Mouse (Mus musculus) midbrain, embryonic 14.5 days (tissue): Measurements from ENCODE around the gene Prr22. TPM values are rescaled to one million over a fixed set of nuclear protein-coding genes. Genes with fewer than 3 reads are reported as not detected.

Experiments used
- ATAC-seq: fragments of 200-750 bp; cut with Nextera tagmentation; 2 replicates; pipeline ENCODE4 v1.8.0; 2017; ENCODE audit warnings: moderate number of reproducible peaks, moderate library complexity; ENCODE audit not compliant: low FRiP score, low TSS enrichment
- DNase-seq: peaks from one replicate; pipeline ENCODE4 v3.0.0-alpha.2; 2015
- H3K27ac ChIP-seq: fragments of 300-500 bp; sonication (generic); replicated peaks from 2 replicates; pipeline ENCODE4 v1.5.1; 2014; ENCODE audit warnings: mild to moderate bottlenecking, low read depth, low read length, moderate library complexity
- H3K27me3 ChIP-seq: fragments of 300-500 bp; sonication (generic); 2 replicates; pipeline ENCODE4 v1.6.1; 2014; ENCODE audit warnings: low read length, control low read depth, mixed read lengths; ENCODE audit not compliant: control insufficient read depth, insufficient read depth
- H3K36me3 ChIP-seq: fragments of 300-500 bp; sonication (generic); 2 replicates; pipeline ENCODE4 v1.6.1; 2014; ENCODE audit warnings: low read length, control low read depth; ENCODE audit not compliant: control insufficient read depth, insufficient read depth
- H3K4me1 ChIP-seq: fragments of 300-500 bp; sonication (generic); 2 replicates; pipeline ENCODE4 v1.6.1; 2014; ENCODE audit warnings: mild to moderate bottlenecking, antibody characterized with exemption, low read length, control low read depth; ENCODE audit not compliant: control insufficient read depth, insufficient read depth
- H3K4me2 ChIP-seq: fragments of 300-500 bp; sonication (generic); 2 replicates; pipeline ENCODE4 v1.6.1; 2014; ENCODE audit warnings: mild to moderate bottlenecking, low read length, moderate library complexity
- H3K4me3 ChIP-seq: fragments of 300-500 bp; sonication (generic); replicated peaks from 2 replicates; pipeline ENCODE4 v1.5.1; 2014; ENCODE audit warnings: low read depth, low read length
- H3K9ac ChIP-seq: fragments of 300-500 bp; sonication (generic); replicated peaks from 2 replicates; pipeline ENCODE4 v1.6.1; 2014; ENCODE audit warnings: mild to moderate bottlenecking, low read length, moderate library complexity
- H3K9me3 ChIP-seq: fragments of 300-500 bp; sonication (generic); 2 replicates; pipeline ENCODE4 v1.6.1; 2016; ENCODE audit warnings: low read length, control low read depth, mixed read lengths; ENCODE audit not compliant: control insufficient read depth
- WGBS: fragments of 180-500 bp; shearing (Covaris S2); extraction: QIAGEN DNeasy Blood & Tissue Kit; methylation state at CpG from one replicate; pipeline ENCODE4 v1.1.7; 2014; 5-methylcytosine and 5-hydroxymethylcytosine counted together
- polyA plus RNA-seq: library from polyadenylated mRNA; unstranded; fragments of >200 nt; fragmentation: Nextera tagmentation; extraction: Ambion mirVana; gene quantifications from 2 replicates; pipeline ENCODE4 v1.2.1, GENCODE M21; 2014

Prr22 gene
- polyA plus RNA-seq, 1 experiment from 2014 or later: 0.63 TPM

DNA sequence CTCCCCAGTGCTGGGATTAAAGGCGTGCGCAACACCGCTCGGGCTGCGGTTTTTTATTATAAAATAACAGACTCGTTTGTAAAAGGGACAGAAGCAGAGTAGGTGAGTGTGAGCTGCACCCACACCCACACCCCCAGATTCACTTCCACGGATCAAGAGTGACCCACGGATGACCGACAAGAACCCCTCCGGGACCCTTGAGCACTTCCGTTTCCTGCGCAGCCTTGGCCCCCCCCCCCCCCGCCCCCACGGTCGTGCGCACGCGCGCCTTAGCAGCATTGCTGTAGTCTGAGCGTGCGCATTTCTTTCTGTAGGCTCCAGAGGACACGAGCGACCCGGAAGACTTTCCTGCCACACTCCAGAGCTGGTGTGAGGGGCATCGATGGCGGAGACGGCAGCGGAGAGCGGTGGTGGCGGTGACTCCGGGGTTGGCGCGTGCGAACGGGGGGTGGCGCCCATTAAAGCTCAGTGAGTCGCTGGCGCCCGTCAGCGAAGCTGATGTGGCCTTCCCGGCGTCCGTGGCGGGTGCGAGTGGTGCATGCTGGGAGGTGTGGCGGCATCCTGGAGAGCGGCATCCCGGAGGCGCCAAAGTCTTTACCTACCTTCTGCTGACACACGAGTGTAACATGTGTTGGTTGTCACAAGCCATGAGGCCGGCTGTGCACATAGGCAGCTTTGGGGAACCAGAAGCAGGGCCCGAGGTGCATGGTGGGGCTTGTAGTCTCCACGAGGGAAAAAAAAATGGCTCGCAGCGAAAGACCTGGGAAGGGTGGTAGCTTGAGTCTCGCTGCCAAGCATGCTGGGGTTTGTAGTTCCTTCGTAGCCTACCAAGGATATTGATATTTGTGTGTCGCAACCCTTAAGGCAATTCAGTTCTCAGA lies 5.3 kb upstream of the Prr22 start, which contains the start of gene Dus3l:
Gene Dus3l, plus strand, starts transcription at position 284 of the 881 bp plus-strand sequence.
- DNase-seq (peak; percentile 95), ATAC-seq (peak; percentile 80)
- peaks cover 23% of the 10 kb centered on the region for H3K4me1 ChIP-seq
- H3K36me3 ChIP-seq: peaks cover 33% of the 10 kb centered on the region
- no peaks in the 10 kb centered on the region for H3K27me3 ChIP-seq
- peak within 1 kb of the TSS; percentile 73 for H3K9ac ChIP-seq
- H3K9me3 ChIP-seq: no peaks in the 10 kb centered on the region
- peak within 1 kb of the TSS; percentile 62 for H3K4me2 ChIP-seq
- peak within 1 kb of the TSS; percentile 95 for H3K27ac ChIP-seq
- 2% methylated on average over 58 of the region's 58 CpGs for WGBS
- H3K4me3 ChIP-seq: peak within 1 kb of the TSS; percentile 72

DNA sequence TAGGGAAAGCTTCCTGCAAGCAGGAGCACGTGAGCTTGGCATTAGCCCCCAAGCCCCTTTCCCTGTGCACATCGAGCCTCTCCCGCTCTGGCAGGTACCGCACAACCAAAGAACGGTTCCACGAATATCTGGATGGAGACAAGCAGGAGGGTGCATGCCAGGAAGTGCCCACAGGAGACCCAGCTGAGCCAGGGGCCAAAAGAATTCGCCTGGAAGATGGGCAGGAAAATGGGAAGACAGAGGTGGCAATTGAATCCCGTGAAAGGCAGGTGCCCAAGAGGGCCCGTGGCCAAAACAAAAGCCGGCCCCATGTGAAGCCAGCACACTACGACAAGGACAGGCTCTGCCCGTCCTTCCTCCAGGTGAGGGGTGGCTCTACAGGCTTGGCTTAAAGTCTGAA lies 4.6 kb upstream of the Prr22 start:
- H3K9ac ChIP-seq: peak overlapping the region; percentile 73; the same call in 1 of the 2 replicates
- ATAC-seq: peak; percentile 1; the same call in 1 of the 2 replicates
- H3K4me2 ChIP-seq: peak overlapping the region; percentile 62
- H3K36me3 ChIP-seq: peaks cover 40% of the 10 kb centered on the region
- 58% methylated on average over 12 of the region's 12 CpGs for WGBS
- peak overlapping the region; percentile 72 for H3K4me3 ChIP-seq
- H3K27ac ChIP-seq: peak overlapping the region; percentile 95; the same call in 1 of the 2 replicates
- peaks cover 23% of the 10 kb centered on the region for H3K4me1 ChIP-seq
- DNase-seq: no peak
- no peaks in the 10 kb centered on the region for H3K9me3 ChIP-seq
- H3K27me3 ChIP-seq: no peaks in the 10 kb centered on the region

DNA sequence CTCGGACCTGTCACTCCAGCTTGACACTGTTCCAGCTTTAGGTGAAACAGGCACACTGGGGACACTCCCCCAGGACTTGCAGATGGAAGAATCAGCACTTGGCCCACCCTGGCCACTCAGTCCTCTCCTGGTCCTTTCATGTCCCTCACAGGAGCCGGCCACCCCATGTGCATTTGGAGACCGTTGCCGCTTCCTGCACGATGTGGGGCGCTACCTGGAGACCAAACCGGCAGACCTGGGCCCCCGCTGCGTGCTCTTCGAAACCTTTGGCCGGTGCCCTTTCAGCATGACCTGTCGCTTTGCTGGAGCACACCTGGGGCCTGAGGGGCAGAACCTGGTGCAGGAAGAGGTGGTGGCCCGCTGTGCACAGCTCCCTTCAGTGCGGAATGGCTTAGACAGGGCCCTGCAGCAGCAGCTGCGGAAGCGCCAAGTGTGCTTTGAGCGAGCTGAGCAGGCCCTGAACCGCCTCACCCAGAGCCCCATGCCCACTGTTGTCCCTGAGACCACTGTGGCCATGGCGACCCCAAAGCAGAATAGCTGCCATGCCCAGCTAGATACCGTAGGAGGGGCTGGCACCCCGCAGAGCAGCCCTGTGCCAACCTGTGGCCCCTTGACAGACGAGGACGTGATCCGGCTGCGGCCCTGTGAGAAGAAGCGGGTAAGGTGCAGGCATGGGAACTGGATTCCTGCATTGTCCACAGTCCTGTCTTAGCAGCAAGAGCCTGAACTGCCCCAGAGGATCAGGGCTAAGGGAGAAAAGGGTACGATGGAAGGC lies 3.2 kb upstream of the Prr22 start:
- H3K4me3 ChIP-seq: no peak overlapping the region
- peaks cover 16% of the 10 kb centered on the region for H3K4me1 ChIP-seq
- ATAC-seq (no peak), DNase-seq (no peak)
- H3K9me3 ChIP-seq: no peaks in the 10 kb centered on the region
- no peak overlapping the region for H3K4me2 ChIP-seq
- WGBS: 93% methylated on average over 27 of the region's 27 CpGs
- H3K27ac ChIP-seq: no peak overlapping the region
- H3K27me3 ChIP-seq: no peaks in the 10 kb centered on the region
- no peak overlapping the region for H3K9ac ChIP-seq
- peaks cover 45% of the 10 kb centered on the region for H3K36me3 ChIP-seq

DNA sequence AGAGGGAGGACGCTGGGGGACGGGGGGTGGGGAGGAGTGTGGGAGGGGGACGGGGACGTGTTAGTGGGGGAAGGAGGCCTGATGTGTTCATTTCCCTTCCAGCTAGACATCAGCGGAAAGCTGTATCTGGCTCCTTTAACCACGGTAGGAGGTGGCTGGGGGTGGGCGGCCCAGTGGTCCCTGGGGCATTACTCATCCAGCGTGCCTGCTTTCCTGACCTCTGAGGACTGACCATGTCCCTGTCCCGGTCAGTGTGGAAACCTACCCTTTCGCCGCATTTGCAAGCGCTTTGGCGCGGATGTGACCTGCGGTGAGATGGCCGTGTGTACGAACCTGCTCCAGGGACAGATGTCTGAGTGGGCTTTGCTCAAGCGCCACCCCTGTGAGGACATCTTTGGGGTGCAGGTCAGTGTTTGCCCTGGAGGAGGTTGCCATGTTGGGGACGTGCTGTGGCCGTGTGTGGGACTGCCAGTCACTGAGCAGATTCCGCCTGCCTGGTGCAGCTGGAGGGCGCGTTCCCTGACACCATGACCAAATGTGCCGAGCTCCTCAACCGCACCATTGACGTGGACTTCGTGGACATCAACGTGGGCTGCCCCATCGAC lies 2.4 kb upstream of the Prr22 start:
- H3K9ac ChIP-seq: no peak overlapping the region
- no peak overlapping the region for H3K27ac ChIP-seq
- no peak overlapping the region for H3K4me3 ChIP-seq
- DNase-seq (no peak), ATAC-seq (no peak)
- H3K9me3 ChIP-seq: no peaks in the 10 kb centered on the region
- peaks cover 45% of the 10 kb centered on the region for H3K36me3 ChIP-seq
- H3K27me3 ChIP-seq: no peaks in the 10 kb centered on the region
- no peak overlapping the region for H3K4me2 ChIP-seq
- peaks cover 11% of the 10 kb centered on the region for H3K4me1 ChIP-seq
- WGBS: 96% methylated on average over 28 of the region's 29 CpGs

DNA sequence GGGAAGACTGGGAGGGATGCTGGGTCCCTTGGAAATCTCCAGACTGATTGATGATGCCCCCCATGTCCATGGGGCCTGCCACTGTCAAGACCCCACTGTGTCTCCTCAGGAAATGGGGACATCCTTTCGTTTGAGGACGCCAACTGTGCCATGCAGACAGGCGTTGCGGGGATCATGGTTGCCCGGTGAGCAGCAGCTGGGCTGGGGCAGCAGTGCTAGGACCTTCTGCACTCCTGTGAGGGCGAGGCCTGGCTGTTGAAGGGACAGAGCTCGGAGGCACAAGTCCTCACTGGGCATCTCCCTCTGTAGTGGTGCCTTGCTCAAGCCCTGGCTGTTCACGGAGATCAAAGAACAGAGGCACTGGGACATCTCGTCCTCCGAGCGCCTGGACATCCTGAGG lies 1.1 kb upstream of the Prr22 start:
- H3K4me2 ChIP-seq: no peak overlapping the region
- 93% methylated on average over 11 of the region's 11 CpGs for WGBS
- peaks cover 5% of the 10 kb centered on the region; the same call in 1 of the 2 replicates for H3K4me1 ChIP-seq
- H3K9me3 ChIP-seq: no peaks in the 10 kb centered on the region
- no peak overlapping the region for H3K4me3 ChIP-seq
- ATAC-seq (no peak), DNase-seq (no peak)
- no peak overlapping the region for H3K9ac ChIP-seq
- peaks cover 45% of the 10 kb centered on the region for H3K36me3 ChIP-seq
- H3K27ac ChIP-seq: no peak overlapping the region
- H3K27me3 ChIP-seq: no peaks in the 10 kb centered on the region

- no peak overlapping the region for H3K4me3 ChIP-seq
- no peaks in the 10 kb centered on the region for H3K36me3 ChIP-seq
- H3K27me3 ChIP-seq: no peaks in the 10 kb centered on the region
- H3K9me3 ChIP-seq: 0 out of 2 replicates have a peak, but pooled peaks cover 3% of the 10 kb centered on the region
- WGBS: 91% methylated on average over 11 of the region's 11 CpGs
- no peaks in the 10 kb centered on the region for H3K4me1 ChIP-seq
- no peak for DNase-seq
- H3K4me2 ChIP-seq: no peak overlapping the region
- no peak overlapping the region for H3K27ac ChIP-seq
- H3K9ac ChIP-seq: no peak overlapping the region
- ATAC-seq: no peak
Measured at GRCm38 (mm10) chr17:56777568-56777967, 7.5 kb downstream of the Prr22 start.

DNA sequence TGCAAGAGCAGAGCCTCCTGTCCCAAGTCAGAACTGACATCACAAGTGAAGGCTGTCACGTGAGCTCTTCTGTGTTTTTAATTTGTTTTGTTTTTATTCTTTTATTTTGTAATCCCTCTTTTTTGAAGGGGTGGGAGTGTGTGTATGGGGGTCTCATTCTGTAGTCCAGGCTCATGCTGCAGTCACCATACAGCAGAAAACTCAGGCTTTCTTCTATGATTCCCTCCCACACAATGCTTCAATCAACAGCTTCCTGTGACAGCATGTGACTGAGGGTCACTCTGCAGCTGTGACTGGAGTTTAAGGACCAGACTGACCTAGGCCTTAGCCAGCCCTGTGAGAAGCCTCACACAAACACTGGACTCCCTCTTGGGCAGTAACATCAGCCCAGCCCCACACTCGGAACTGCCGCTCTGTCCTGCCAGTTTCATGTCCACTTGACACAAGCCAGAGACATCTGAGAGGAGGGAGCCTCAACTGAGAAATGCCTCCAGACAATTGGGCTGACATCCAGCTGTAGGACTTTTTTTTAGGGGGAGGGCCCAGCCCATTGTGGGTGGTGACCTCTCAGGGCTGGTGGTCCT lies 8.8 kb downstream of the Prr22 start:
- DNase-seq (no peak), ATAC-seq (no peak)
- H3K27me3 ChIP-seq: no peaks in the 10 kb centered on the region
- no peak overlapping the region for H3K9ac ChIP-seq
- 39% methylated on average over 3 of the region's 3 CpGs for WGBS
- no peaks in the 10 kb centered on the region for H3K4me1 ChIP-seq
- H3K36me3 ChIP-seq: no peaks in the 10 kb centered on the region
- H3K27ac ChIP-seq: peak overlapping the region; percentile 32; the same call in 1 of the 2 replicates
- 0 out of 2 replicates have a peak, but pooled peaks cover 3% of the 10 kb centered on the region for H3K9me3 ChIP-seq
- no peak overlapping the region for H3K4me3 ChIP-seq
- no peak overlapping the region for H3K4me2 ChIP-seq

DNA sequence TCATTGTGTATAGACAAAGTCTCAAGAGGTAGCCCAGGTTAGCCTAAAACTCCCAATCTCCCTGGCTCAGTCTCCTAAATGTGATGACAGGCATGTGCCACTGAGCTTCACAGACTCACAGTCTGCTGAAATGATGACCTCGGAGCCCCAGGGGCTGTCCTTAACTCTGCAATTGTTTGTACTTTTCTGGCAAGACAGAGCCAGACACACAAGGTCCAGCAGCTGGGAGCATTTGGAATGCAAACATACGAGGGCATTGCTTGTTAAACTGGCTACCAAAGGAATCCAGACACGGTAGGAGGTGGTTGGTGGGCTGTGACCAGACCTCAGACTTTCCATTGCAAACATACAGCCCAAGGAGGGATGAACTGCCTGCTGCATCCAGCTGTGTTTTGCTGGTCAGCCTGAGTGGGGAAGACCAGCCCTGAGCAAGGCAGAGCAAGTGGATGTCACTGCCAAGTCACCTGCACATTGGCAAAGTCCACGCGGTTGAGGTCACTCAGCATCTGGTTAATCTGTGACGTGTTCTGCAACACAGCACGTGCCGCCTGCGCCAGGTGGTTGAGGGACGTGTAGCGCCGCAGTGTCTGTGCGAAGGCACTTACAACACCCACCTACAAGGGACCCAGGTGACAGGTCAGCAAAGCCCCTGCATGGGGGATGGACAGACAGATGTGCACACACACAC lies 10.4 kb downstream of the Prr22 start:
- Histone ChIP-seq H3K9ac (no peak overlapping the region), H3K9me3 (0 out of 2 replicates have a peak, but pooled peaks cover 3% of the 10 kb centered on the region), H3K27me3 (no peaks in the 10 kb centered on the region), H3K4me2 (no peak overlapping the region), H3K4me3 (no peak overlapping the region), H3K27ac (no peak overlapping the region), H3K36me3 (0 out of 2 replicates have a peak, but pooled peaks cover 3% of the 10 kb centered on the region), H3K4me1 (no peaks in the 10 kb centered on the region)
- WGBS: 85% methylated on average over 13 of the region's 13 CpGs
- DNase-seq (no peak), ATAC-seq (no peak)
